Mouse (Mus musculus): ENCODE data around the gene Ubxn1.

DNA sequence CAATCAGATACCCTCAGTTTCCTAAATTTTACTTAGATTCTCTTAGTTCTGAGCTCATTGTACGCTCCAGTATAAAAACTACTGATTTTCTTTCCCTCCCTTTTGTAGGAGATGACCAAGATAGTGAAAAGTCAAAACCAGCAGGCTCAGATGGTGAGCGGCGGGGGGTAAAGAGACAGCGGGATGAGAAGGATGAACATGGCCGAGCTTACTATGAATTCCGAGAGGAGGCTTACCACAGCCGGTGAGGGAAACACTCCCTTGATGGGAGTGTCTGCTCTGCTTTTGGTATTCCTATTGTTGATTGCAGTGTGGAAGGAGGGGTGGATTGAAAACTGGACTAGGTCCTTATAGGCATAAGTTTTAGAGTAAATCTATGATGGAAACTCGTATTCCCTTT, 48.6 kb upstream of the Ubxn1 start:
- TF ChIP-seq CTCF (IDR thresholded peaks at IDR 0.05; ENCODE audit: low read depth) (no peak), EP300 (IDR thresholded peaks at IDR 0.05; ENCODE audit: low read depth) (no peak)

Data from liver, embryonic 14.5 days (tissue).